Mouse (Mus musculus) liver (tissue): Measurements from ENCODE around the gene Catsper4.

ENCODE experiments used
- DNase-seq: peaks from one replicate; pipeline ENCODE4 v3.0.0-alpha.2; 2020; ENCODE audit warnings: mixed read lengths

Gene Catsper4

DNA sequence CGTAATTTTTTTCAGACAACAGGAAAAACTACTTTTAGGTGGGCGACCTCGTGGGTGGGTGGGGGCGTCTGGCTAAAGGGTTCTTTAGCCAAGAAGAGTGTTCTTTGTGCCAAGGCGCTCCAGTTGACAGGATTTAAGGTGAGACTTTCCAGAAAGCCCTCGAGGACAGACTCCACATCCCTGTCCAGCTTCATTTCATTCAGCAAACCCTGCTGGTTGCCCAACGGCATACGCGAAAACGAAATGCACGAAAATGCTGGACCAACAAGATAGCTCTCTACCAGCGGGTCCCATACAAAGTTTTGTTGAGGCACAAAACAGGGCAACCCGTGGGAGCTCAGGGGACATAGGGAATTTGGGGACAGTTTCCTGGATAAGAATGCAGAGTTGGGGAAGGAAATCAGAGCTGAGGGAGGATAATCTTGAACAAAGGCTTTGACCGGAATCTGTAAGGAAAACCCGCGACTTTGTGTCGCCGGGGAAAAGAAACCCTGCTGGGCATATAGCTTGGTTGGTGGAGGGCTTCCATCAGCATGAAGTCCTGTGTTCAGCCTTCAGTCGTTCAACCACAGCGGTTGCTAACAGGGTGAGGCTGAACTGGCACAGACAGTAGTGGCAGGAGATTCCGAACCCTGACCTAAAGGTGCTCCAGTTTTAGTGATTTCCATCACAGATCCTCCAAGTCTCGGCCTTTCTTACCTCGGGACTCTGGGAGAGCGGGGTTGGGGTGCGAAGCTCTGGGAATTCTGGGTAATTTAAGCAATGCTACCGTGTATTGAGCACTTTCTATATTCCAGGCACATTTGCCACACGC is 23.1 kb upstream of the Catsper4 start:
- DNase-seq = no peak

GRCm38 (mm10) chr4:134249651-134250050 is 22.5 kb upstream of the Catsper4 start:
- peak; percentile 67 for DNase-seq

DNA sequence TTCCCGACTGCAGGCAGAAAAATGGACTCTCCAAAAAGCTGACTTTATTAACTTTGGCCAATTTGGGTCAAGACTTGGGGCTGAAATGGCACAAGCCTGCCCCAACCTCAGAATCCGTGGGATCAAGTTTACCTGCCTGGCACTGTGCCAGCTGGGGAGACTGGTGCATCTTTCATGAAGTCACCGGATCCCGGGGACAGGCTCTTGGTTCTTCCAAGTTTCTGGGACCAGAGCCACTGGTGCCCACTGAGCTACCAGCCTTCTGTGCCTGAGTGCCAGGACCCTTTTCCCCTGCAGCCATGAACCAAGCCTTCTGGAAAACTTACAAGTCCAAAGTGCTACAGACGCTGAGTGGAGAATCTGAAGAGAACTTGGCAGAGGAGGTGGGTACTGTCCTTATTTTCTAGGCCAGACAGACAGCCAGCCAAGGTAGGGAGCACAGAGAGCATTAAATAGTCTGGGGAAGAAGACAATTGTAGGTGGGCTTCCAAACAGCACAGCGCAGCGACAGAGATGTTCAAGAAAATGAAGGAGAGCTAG is 19.6 kb upstream of the Catsper4 start, which contains the start of gene Gm30191:
Gene Gm30191, plus strand, starts transcription at position 217 of the 540 bp plus-strand sequence.
- no peak for DNase-seq

DNA sequence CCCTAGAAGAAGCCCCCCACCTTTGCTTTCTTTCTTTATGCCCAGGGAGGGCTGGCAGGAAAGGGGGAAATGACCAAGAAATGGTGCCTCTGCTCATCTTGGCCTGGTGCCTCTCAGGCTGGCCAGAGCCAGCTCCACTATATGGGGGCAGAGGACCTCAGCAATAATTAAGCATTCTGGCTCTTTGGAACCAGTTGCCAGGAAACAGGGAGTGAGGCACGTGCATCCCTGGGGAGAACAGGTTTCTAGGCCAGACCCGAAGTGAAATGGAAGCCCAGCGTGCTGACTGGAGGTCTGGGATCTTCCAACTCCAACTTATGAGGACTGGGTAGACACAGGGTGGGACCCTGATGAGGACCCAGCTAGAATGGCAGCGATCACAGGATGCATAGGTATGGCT is 19.1 kb upstream of the Catsper4 start:
- DNase-seq = no peak

DNA sequence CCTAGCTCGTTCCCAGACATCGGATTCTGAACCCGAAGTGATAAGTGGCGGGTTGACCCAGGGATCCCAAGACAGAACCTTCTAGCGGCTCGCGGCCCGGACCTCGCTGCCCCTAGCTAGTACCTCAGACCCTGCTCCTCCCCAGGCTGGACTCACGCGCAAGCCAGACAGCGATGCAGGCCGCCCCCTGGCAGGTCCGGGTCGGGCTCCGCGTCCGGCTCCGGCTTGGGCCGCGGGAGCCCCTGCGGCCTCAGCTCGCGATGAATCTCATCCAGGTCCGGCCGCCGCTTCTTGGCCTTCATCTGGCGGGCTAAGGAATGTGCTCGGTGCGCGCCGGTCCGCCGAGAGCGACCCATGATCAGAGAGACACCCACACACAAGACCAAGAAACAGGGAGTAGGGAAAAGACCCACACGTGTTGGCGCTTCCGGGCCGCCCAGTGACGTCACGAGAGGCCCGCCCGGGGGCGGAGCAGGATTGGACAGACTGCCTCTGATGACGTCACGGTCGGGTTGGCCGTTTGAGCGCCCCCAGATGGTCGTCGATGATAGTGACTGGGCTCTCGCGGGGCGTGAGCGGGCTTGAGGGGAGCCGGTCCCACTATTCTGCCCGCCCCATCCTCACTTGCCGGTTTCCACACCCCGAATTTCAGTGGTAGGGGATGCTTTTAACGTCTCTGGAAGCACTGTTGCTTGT is 18.1 kb upstream of the Catsper4 start, which contains the start of gene Zfp593:
Gene Zfp593, minus strand, starts transcription at position 445 of the 696 bp plus-strand sequence.
- DNase-seq = peak; percentile 95

DNA sequence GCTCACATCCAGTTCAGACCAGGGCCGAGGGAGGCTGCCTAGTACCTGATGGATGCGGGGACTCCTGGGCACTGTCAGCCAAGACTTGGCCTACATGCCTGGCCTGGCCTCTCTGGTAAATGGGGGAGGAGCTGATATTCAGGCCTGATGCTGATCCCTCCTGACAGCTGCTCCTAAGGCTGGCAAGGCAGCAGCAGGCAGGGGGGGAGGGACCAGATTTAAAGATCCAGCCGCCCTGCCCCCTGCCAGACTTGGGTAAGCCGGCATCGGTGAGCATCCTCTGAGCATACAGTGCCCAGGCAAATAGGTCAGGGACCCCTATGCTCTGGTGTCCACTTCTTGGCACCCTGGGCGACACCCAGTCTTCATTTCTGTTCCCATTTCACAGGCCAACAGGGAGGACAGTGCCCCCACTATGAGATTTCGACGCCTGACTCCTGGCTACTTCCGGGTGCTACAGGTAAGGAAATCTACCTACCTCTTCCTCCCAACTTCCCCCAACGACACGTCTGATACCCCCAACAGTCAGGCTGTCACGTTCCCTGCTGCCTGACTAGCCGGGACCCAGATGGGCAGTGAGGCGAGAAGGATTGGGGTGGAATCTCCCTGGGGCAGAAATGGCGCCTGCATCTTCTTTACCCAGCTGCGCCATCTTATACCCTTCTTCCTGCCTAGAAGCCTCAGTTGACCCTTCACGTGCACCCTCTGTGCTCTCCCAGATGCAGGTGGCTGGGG is 16.5 kb upstream of the Catsper4 start, which contains the start of gene E130218I03Rik:
Gene E130218I03Rik, plus strand, starts transcription at position 147 of the 735 bp plus-strand sequence.
- DNase-seq = no peak

DNA sequence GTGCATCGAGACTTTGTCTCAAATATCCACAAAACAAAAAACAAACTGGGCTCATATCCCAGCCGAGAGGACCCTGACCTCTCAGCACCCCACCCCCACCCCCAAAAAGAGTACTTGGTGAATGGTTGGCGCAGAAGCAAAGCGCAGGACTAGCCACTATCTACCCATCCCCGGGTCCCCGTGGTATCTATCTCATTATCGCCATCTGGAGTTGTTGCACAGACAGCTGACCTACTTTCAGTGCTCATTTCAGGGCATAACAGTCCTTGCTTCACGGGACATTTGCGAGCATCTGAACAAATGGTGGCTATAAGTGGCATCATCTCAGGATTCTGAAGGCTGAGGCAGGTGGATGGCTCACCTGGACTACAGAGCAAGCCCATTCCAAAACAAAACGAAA is 11.5 kb upstream of the Catsper4 start:
- DNase-seq = no peak

- no peak for DNase-seq
Measured at GRCm38 (mm10) chr4:134238279-134238651, 11.1 kb upstream of the Catsper4 start, which contains the start of gene Cnksr1. TSS of gene Cnksr1 (minus strand) at chr4:134238399.

DNA sequence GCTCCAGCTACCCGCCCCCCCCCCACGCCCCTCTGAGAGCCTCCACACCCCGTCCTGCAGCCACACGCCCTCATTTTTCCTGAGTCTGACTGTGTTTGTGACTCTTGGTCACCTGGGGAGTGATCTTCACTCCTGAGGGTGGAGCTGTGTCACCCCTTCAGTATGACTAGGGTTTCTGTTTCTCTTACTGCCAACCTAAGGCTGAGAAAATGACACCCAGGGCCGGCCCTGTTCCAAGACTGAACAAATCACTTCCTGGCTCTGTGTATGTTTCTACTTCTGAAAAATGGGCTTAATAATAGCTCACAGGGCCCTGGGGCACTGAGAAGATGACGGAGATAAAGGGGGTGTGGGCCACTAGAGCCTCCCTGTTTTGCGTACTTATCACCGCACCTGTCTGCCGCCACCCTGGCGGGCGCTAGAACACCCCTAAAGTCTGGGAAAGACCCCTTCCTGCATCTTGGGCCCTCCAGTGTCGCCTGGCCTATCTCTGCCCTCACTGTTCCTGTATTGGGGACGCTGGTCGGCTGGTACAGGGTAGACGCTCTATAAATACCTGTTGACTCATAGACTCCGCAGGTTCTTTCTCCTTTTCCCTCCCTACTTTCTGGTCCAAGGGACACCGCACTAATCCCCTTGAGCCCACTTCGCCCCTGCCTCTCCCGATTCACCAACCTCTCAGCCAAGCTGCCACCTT is 10.5 kb upstream of the Catsper4 start:
- DNase-seq = no peak

DNA sequence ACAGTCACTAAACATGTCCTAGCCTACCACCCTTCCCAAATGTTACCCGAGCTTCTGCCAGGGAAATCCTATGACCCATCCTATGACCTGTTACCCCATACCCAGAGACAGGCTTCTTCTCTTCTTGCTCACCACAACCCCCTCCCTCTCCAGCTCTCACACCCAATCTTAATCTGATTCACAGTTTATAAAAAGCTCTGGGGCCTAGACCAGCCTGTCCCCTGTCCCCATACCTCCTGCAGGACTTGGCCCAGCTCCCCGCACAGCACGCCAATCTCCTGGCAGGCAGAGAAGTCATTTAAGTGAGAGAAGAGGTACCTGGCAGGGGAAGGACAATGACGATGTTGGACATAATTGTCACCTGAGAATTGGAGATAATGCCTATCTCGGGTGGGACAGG is 7.7 kb upstream of the Catsper4 start:
- DNase-seq = no peak

DNA sequence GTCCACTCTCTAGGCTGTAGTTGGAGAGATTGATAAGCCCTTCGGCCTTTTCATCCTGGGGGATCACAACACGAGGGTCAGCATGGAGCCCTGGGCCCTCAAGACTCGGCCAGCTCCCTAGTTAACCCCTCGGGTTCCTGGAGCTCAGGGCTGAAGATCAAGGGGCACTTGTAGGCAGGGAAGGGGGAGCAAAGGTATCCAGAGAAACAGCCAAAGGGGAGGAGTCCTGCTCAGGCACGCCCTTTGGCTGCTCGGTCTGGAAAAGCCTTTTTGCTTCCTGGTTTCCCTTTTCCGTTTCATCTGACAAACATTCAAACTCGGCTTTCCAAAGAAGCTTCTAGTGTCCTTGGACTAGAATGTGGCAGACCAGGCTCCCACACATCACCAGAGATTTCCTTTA is 3.2 kb upstream of the Catsper4 start:
- DNase-seq = no peak

GRCm38 (mm10) chr4:134222793-134223600 is 4.2 kb downstream of the Catsper4 start:
- DNase-seq = no peak

DNA sequence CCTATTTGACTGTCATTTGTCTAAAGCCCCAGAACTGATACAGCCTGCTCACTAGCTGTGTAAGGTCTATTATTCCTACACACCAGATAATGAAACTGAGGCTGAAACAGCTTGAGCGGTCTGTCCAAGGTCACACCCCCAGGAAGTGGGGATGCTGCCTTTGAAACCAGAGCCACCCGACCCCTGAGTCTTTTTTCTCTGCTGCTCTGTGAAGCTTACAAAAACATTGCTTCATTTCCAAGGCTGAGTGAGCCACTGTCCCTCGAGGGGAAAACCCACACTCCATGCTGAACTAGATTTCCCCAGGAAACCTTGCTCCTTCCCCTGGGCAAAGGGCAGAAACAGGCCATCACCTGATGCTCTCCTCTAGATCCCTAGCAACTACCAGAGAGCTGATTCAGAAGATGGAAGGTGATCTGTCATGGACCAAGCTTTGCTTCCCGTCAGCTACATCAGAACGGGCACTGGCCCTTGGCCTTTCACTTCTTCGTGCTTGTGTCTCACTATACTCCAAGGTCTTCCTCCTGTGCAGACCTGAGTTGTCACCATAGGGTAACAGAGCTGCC is 20.6 kb downstream of the Catsper4 start:
- no peak for DNase-seq

GRCm38 (mm10) chr4:134203340-134203896 is 23.8 kb downstream of the Catsper4 start:
- no peak for DNase-seq

DNA sequence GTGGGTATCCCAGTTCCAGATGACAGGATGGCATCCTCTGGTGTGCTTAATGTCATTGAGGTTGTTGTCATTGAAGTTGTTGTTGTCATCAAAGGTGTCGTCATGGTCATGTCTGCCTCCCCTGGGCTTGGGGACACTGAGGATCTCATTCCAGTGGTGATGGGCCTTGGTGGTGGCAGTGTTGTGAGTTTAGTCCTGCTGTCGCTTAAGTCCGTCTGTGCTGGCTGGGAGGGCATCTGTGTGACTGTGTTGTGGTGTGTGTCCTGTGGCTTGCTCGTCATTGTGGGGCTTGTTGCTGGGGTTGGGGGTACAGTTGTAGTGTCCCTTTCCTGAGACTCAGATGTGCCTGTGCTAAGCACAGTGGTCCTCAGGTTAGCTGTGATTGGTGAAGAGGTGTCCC is 24.3 kb downstream of the Catsper4 start, which contains the start of gene Gm7534:
Gene Gm7534, minus strand, starts transcription at position 101 of the 400 bp plus-strand sequence.
- no peak for DNase-seq

GRCm38 (mm10) chr4:134199371-134199770 is 27.8 kb downstream of the Catsper4 start:
- no peak for DNase-seq

GRCm38 (mm10) chr4:134186268-134186667 is 40.9 kb downstream of the Catsper4 start:
- no peak for DNase-seq

- no peak for DNase-seq
Measured at GRCm38 (mm10) chr4:134185569-134185968, 41.6 kb downstream of the Catsper4 start.

GRCm38 (mm10) chr4:134183711-134184110 is 43.5 kb downstream of the Catsper4 start:
- DNase-seq = no peak

DNA sequence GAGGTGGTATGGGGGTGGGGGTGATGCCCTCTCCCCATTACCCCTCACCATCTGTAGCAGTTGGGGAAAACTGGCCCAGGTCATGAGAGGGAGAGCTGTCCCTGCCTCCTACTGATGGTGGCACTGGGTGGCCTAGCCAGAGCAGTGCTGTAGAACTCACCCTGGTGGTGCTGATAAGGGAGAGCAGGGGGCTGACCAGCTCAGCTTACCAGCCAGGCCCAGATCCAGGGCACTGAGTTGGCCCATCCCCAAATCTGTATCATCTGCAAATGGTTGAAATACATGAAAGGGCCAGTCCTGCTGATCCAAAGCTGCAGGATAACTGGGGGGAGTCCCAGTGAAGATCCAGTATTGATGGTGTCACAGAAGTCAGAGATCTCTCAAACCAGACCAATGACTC is 45.4 kb downstream of the Catsper4 start:
- peak; percentile 74 for DNase-seq

GRCm38 (mm10) chr4:134181112-134181511 is 46.1 kb downstream of the Catsper4 start:
- DNase-seq = peak; percentile 63
